Mouse (Mus musculus): ENCODE results near the gene Traip. TPM values are rescaled to one million over a fixed set of nuclear protein-coding genes. Genes with fewer than 3 reads are reported as not detected.

Gene Traip
- 38.8 and 41.5 TPM in 2 replicates for polyA plus RNA-seq (2016; fragmentation: Nextera tagmentation; extraction: Ambion mirVana)

DNA sequence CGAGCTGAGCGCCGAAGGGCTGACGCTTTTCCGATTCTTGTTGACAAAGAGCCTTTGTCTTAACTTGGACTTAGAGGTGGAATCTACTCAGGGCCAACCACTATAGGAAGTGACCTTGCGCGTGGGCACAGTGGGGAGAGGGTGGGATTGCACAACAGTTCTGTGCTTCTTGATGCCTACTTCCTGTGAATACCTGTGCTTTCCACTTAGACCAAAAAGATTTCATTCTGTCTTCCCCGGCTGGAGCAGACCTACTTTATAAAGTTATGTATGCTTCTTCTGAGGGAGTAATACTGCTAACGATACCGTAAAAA, at the start of gene Traip:
Gene Traip (plus strand): TSS at position 215 of the 314 bp plus-strand sequence.
- no peak for DNase-seq (ENCODE audit: low spot score)
- peak within 1 kb of the TSS; percentile 90 for H3K4me3 ChIP-seq
- H3K27ac ChIP-seq (replicated peaks) = peak within 1 kb of the TSS; percentile 90
- peaks cover 32% of the 10 kb centered on the region for H3K4me1 ChIP-seq
- peaks cover 10% of the 10 kb centered on the region for H3K36me3 ChIP-seq (replicated peaks)
- WGBS = 88% methylated on average over 10 of the region's 10 CpGs
- no peaks in the 10 kb centered on the region for H3K9me3 ChIP-seq
- H3K27me3 ChIP-seq (replicated peaks; ENCODE audit: low read depth, poor library complexity, severe bottlenecking) = no peaks in the 10 kb centered on the region

DNA sequence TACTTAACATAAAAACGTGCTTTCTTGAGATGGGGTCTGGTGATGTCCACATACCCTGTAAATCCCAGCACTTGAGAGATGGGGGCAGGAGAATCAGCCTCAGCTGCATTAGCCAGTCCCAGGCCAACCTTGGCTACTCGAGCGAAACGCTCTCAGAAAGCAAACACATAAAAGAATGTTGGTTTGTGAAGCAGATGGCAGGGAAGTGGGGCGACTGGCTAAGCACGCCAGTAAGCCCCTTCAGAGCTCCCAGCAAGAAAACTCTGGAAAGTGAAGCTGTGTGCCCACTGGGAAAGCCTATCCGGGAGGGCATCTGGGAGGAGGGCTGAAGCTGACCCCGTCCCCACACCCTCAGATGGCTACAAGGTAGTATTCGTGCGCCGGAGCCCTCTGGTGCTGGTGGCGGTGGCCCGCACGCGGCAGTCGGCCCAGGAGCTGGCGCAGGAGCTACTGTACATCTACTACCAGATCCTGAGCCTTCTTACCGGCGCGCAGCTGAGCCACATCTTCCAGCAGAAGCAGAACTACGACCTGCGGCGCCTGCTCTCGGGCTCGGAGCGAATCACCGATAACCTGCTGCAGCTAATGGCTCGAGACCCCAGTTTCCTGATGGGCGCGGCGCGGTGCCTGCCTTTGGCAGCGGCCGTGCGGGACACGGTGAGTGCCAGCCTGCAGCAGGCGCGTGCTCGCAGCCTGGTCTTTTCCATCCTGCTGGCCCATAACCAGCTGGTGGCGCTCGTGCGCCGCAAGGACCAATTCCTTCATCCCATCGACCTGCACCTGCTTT, 48.9 kb upstream of the Traip start:
- H3K27ac ChIP-seq (replicated peaks) = peak overlapping the region; percentile 10; the same call in 1 of the 2 replicates
- peaks cover 54% of the 10 kb centered on the region for H3K27me3 ChIP-seq (replicated peaks; ENCODE audit: low read depth, poor library complexity, severe bottlenecking)
- peaks cover 27% of the 10 kb centered on the region for H3K4me1 ChIP-seq
- no peaks in the 10 kb centered on the region for H3K9me3 ChIP-seq
- WGBS = 3% methylated on average over 44 of the region's 44 CpGs
- H3K36me3 ChIP-seq (replicated peaks) = peaks cover 19% of the 10 kb centered on the region
- peak overlapping the region; percentile 54 for H3K4me3 ChIP-seq
- peak; percentile 84 for DNase-seq (ENCODE audit: low spot score)

DNA sequence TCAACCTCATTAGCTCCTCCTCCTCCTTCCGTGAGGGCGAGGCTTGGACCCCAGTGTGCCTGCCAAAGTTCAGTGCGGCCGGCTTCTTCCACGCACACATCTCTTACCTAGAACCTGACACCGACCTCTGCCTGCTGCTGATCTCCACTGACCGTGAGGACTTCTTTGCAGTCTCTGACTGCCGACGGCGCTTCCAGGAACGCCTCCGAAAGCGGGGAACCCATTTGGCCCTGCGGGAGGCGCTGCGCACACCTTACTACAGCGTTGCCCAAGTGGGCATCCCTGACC, 48.4 kb upstream of the Traip start:
- no peak overlapping the region for H3K27ac ChIP-seq (replicated peaks)
- DNase-seq (ENCODE audit: low spot score) = no peak
- peaks cover 32% of the 10 kb centered on the region for H3K4me1 ChIP-seq
- H3K36me3 ChIP-seq (replicated peaks) = peaks cover 19% of the 10 kb centered on the region
- H3K9me3 ChIP-seq = no peaks in the 10 kb centered on the region
- WGBS = 9% methylated on average over 17 of the region's 17 CpGs
- peak overlapping the region; percentile 54 for H3K4me3 ChIP-seq
- H3K27me3 ChIP-seq (replicated peaks; ENCODE audit: low read depth, poor library complexity, severe bottlenecking) = peaks cover 57% of the 10 kb centered on the region

DNA sequence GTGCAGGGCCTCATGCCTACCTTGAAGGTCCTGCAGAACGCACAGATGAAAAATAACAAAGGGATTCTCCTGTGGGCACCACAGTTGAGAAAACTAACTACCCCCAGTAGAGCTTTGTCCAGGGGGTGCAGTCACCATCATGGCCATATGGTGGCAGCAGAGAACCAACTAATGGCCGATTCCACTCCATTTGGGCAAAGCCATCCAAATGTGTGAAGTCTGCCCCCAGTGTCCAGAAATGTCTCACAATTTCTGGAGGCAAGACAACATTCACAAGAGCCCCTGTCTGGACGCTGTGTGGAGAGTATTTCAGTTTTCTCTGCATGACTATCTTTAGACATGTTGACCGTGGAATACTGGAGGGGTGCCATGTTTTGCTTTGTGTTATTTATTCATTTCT, 45.2 kb upstream of the Traip start:
- Histone ChIP-seq H3K27ac (replicated peaks) (no peak overlapping the region), H3K27me3 (replicated peaks; ENCODE audit: low read depth, poor library complexity, severe bottlenecking) (peaks cover 75% of the 10 kb centered on the region), H3K4me3 (no peak overlapping the region), H3K36me3 (replicated peaks) (peaks cover 14% of the 10 kb centered on the region; the same call in 1 of the 2 replicates), H3K4me1 (peaks cover 57% of the 10 kb centered on the region), H3K9me3 (no peaks in the 10 kb centered on the region)
- peak; percentile 89 for DNase-seq (ENCODE audit: low spot score)
- WGBS = 9% methylated on average over 4 of the region's 4 CpGs

- no peaks in the 10 kb centered on the region for H3K9me3 ChIP-seq
- DNase-seq (ENCODE audit: low spot score) = peak; percentile 87
- peaks cover 43% of the 10 kb centered on the region for H3K4me1 ChIP-seq
- 0 out of 2 replicates have a peak, but pooled peaks cover 5% of the 10 kb centered on the region for H3K36me3 ChIP-seq (replicated peaks)
- peak within 1 kb of the TSS; percentile 70 for H3K27ac ChIP-seq (replicated peaks)
- WGBS = 20% methylated on average over 19 of the region's 19 CpGs
- peak within 1 kb of the TSS; percentile 57 for H3K4me3 ChIP-seq
- peaks cover 58% of the 10 kb centered on the region for H3K27me3 ChIP-seq (replicated peaks; ENCODE audit: low read depth, poor library complexity, severe bottlenecking)
Measured at GRCm38 (mm10) chr9:107906252-107906966, 43.5 kb upstream of the Traip start, which contains the start of gene Mst1r. TSS of gene Mst1r (plus strand) at chr9:107906873.

- H3K27ac ChIP-seq (replicated peaks) = peak overlapping the region; percentile 70
- H3K36me3 ChIP-seq (replicated peaks) = 0 out of 2 replicates have a peak, but pooled peaks cover 4% of the 10 kb centered on the region
- H3K4me3 ChIP-seq = peak overlapping the region; percentile 57
- peak; percentile 27 for DNase-seq (ENCODE audit: low spot score)
- WGBS = 48% methylated on average over 31 of the region's 31 CpGs
- peaks cover 51% of the 10 kb centered on the region for H3K27me3 ChIP-seq (replicated peaks; ENCODE audit: low read depth, poor library complexity, severe bottlenecking)
- H3K9me3 ChIP-seq = no peaks in the 10 kb centered on the region
- peaks cover 38% of the 10 kb centered on the region for H3K4me1 ChIP-seq
Measured at GRCm38 (mm10) chr9:107906967-107907800, 42.8 kb upstream of the Traip start.

GRCm38 (mm10) chr9:107907801-107908120, 42.2 kb upstream of the Traip start:
- no peaks in the 10 kb centered on the region for H3K9me3 ChIP-seq
- H3K27ac ChIP-seq (replicated peaks) = no peak overlapping the region
- 89% methylated on average over 14 of the region's 14 CpGs for WGBS
- no peaks in the 10 kb centered on the region for H3K36me3 ChIP-seq (replicated peaks)
- H3K4me1 ChIP-seq = peaks cover 38% of the 10 kb centered on the region
- 0 out of 2 replicates have a peak overlapping the region, but pooled peaks have one; percentile 12 for H3K4me3 ChIP-seq
- DNase-seq (ENCODE audit: low spot score) = no peak
- peaks cover 45% of the 10 kb centered on the region for H3K27me3 ChIP-seq (replicated peaks; ENCODE audit: low read depth, poor library complexity, severe bottlenecking)

GRCm38 (mm10) chr9:107908410-107909158, 41.4 kb upstream of the Traip start:
- no peaks in the 10 kb centered on the region for H3K9me3 ChIP-seq
- no peak for DNase-seq (ENCODE audit: low spot score)
- WGBS = 39% methylated on average over 18 of the region's 18 CpGs
- no peak overlapping the region for H3K27ac ChIP-seq (replicated peaks)
- H3K4me3 ChIP-seq = peak overlapping the region; percentile 16; the same call in 1 of the 2 replicates
- H3K4me1 ChIP-seq = peaks cover 38% of the 10 kb centered on the region
- no peaks in the 10 kb centered on the region for H3K36me3 ChIP-seq (replicated peaks)
- H3K27me3 ChIP-seq (replicated peaks; ENCODE audit: low read depth, poor library complexity, severe bottlenecking) = peaks cover 39% of the 10 kb centered on the region

- peaks cover 39% of the 10 kb centered on the region for H3K4me1 ChIP-seq
- H3K36me3 ChIP-seq (replicated peaks) = no peaks in the 10 kb centered on the region
- H3K4me3 ChIP-seq = no peak overlapping the region
- H3K27me3 ChIP-seq (replicated peaks; ENCODE audit: low read depth, poor library complexity, severe bottlenecking) = peaks cover 34% of the 10 kb centered on the region
- 90% methylated on average over 15 of the region's 15 CpGs for WGBS
- no peak for DNase-seq (ENCODE audit: low spot score)
- no peaks in the 10 kb centered on the region for H3K9me3 ChIP-seq
- no peak overlapping the region for H3K27ac ChIP-seq (replicated peaks)
Measured at GRCm38 (mm10) chr9:107910025-107910769, 39.7 kb upstream of the Traip start.

GRCm38 (mm10) chr9:107914764-107915420, 35.0 kb upstream of the Traip start:
- DNase-seq (ENCODE audit: low spot score) = no peak
- no peaks in the 10 kb centered on the region for H3K9me3 ChIP-seq
- 0 out of 2 replicates have a peak, but pooled peaks cover 6% of the 10 kb centered on the region for H3K27me3 ChIP-seq (replicated peaks; ENCODE audit: low read depth, poor library complexity, severe bottlenecking)
- no peak overlapping the region for H3K4me3 ChIP-seq
- H3K36me3 ChIP-seq (replicated peaks) = no peaks in the 10 kb centered on the region
- WGBS = 83% methylated on average over 16 of the region's 16 CpGs
- peaks cover 27% of the 10 kb centered on the region for H3K4me1 ChIP-seq
- H3K27ac ChIP-seq (replicated peaks) = no peak overlapping the region
